Mouse (Mus musculus): ENCODE results near the gene Amph. TPM values are rescaled to one million over a fixed set of nuclear protein-coding genes. Genes with fewer than 3 reads are reported as not detected.

Gene Amph
- polyA plus RNA-seq, 1 experiment = not detected

- TF ChIP-seq CTCF (IDR thresholded peaks at IDR 0.05; ENCODE audit: low read depth, low read length) = no peak
- no peak for TF ChIP-seq POLR2A (IDR thresholded peaks at IDR 0.05; ENCODE audit: borderline replicate concordance, low read depth, low read length)
- no peak overlapping the region for H3K4me3 ChIP-seq (ENCODE audit: insufficient read depth, low read length)
Observed at GRCm38 (mm10) chr13:19137212-19137611, 189.2 kb downstream of the Amph start.

GRCm38 (mm10) chr13:19137932-19138331, 189.9 kb downstream of the Amph start:
- TF ChIP-seq POLR2A (IDR thresholded peaks at IDR 0.05; ENCODE audit: borderline replicate concordance, low read depth, low read length) (no peak), CTCF (IDR thresholded peaks at IDR 0.05; ENCODE audit: low read depth, low read length) (no peak)
- H3K27ac ChIP-seq (ENCODE audit: insufficient read depth, low read depth, low read length) = no peak overlapping the region
- no peak overlapping the region for H3K4me3 ChIP-seq (ENCODE audit: insufficient read depth, low read length)
- H3K4me1 ChIP-seq (ENCODE audit: control insufficient read depth, insufficient read depth, low read length) = no peaks in the 10 kb centered on the region

More at GRCm38 (mm10) chr13:19137212-19137611, 189.2 kb downstream of the Amph start:
- no peaks in the 10 kb centered on the region for H3K4me1 ChIP-seq (ENCODE audit: control insufficient read depth, insufficient read depth, low read length)
- no peak overlapping the region for H3K27ac ChIP-seq (ENCODE audit: insufficient read depth, low read depth, low read length)

- Histone ChIP-seq H3K4me1 (ENCODE audit: control insufficient read depth, insufficient read depth, low read length) (no peaks in the 10 kb centered on the region), H3K4me3 (ENCODE audit: insufficient read depth, low read length) (no peak overlapping the region), H3K27ac (ENCODE audit: insufficient read depth, low read depth, low read length) (no peak overlapping the region)
- TF ChIP-seq POLR2A (IDR thresholded peaks at IDR 0.05; ENCODE audit: borderline replicate concordance, low read depth, low read length) = no peak
- no peak for TF ChIP-seq CTCF (IDR thresholded peaks at IDR 0.05; ENCODE audit: low read depth, low read length)
Observed at GRCm38 (mm10) chr13:19138550-19138949, 190.5 kb downstream of the Amph start.

- Histone ChIP-seq H3K4me3 (ENCODE audit: insufficient read depth, low read length) (no peak overlapping the region), H3K27ac (ENCODE audit: insufficient read depth, low read depth, low read length) (no peak overlapping the region), H3K4me1 (ENCODE audit: control insufficient read depth, insufficient read depth, low read length) (no peaks in the 10 kb centered on the region)
- TF ChIP-seq POLR2A (IDR thresholded peaks at IDR 0.05; ENCODE audit: borderline replicate concordance, low read depth, low read length) (no peak), CTCF (IDR thresholded peaks at IDR 0.05; ENCODE audit: low read depth, low read length) (no peak)
Observed at GRCm38 (mm10) chr13:19139104-19139503, 191.1 kb downstream of the Amph start.

GRCm38 (mm10) chr13:19139771-19140170, 191.8 kb downstream of the Amph start:
- TF ChIP-seq CTCF (IDR thresholded peaks at IDR 0.05; ENCODE audit: low read depth, low read length) = no peak
- no peak for TF ChIP-seq POLR2A (IDR thresholded peaks at IDR 0.05; ENCODE audit: borderline replicate concordance, low read depth, low read length)
- Histone ChIP-seq H3K4me1 (ENCODE audit: control insufficient read depth, insufficient read depth, low read length) (no peaks in the 10 kb centered on the region), H3K27ac (ENCODE audit: insufficient read depth, low read depth, low read length) (no peak overlapping the region), H3K4me3 (ENCODE audit: insufficient read depth, low read length) (no peak overlapping the region)

GRCm38 (mm10) chr13:19143766-19144165, 195.8 kb downstream of the Amph start:
- H3K4me1 ChIP-seq (ENCODE audit: control insufficient read depth, insufficient read depth, low read length) = no peaks in the 10 kb centered on the region
- no peak overlapping the region for H3K27ac ChIP-seq (ENCODE audit: insufficient read depth, low read depth, low read length)
- TF ChIP-seq CTCF (IDR thresholded peaks at IDR 0.05; ENCODE audit: low read depth, low read length) (no peak), POLR2A (IDR thresholded peaks at IDR 0.05; ENCODE audit: borderline replicate concordance, low read depth, low read length) (no peak)
- H3K4me3 ChIP-seq (ENCODE audit: insufficient read depth, low read length) = no peak overlapping the region

- Histone ChIP-seq H3K27ac (ENCODE audit: insufficient read depth, low read depth, low read length) (no peak overlapping the region), H3K4me1 (ENCODE audit: control insufficient read depth, insufficient read depth, low read length) (no peaks in the 10 kb centered on the region), H3K4me3 (ENCODE audit: insufficient read depth, low read length) (no peak overlapping the region)
- TF ChIP-seq POLR2A (IDR thresholded peaks at IDR 0.05; ENCODE audit: borderline replicate concordance, low read depth, low read length) = no peak
- TF ChIP-seq CTCF (IDR thresholded peaks at IDR 0.05; ENCODE audit: low read depth, low read length) = no peak
Observed at GRCm38 (mm10) chr13:19147468-19147867, 199.5 kb downstream of the Amph start.

- Histone ChIP-seq H3K4me1 (ENCODE audit: control insufficient read depth, insufficient read depth, low read length) (no peaks in the 10 kb centered on the region), H3K4me3 (ENCODE audit: insufficient read depth, low read length) (no peak overlapping the region), H3K27ac (ENCODE audit: insufficient read depth, low read depth, low read length) (no peak overlapping the region)
- no peak for TF ChIP-seq CTCF (IDR thresholded peaks at IDR 0.05; ENCODE audit: low read depth, low read length)
Observed at GRCm38 (mm10) chr13:19149574-19149973, 201.6 kb downstream of the Amph start.

GRCm38 (mm10) chr13:19150438-19151301, 202.7 kb downstream of the Amph start:
- Histone ChIP-seq H3K27ac (ENCODE audit: insufficient read depth, low read depth, low read length) (no peak overlapping the region), H3K4me1 (ENCODE audit: control insufficient read depth, insufficient read depth, low read length) (no peaks in the 10 kb centered on the region), H3K4me3 (ENCODE audit: insufficient read depth, low read length) (no peak overlapping the region)
- TF ChIP-seq POLR2A (IDR thresholded peaks at IDR 0.05; ENCODE audit: borderline replicate concordance, low read depth, low read length) = no peak
- no peak for TF ChIP-seq CTCF (IDR thresholded peaks at IDR 0.05; ENCODE audit: low read depth, low read length)

- TF ChIP-seq CTCF (IDR thresholded peaks at IDR 0.05; ENCODE audit: low read depth, low read length) = no peak
- TF ChIP-seq POLR2A (IDR thresholded peaks at IDR 0.05; ENCODE audit: borderline replicate concordance, low read depth, low read length) = no peak
- H3K4me1 ChIP-seq (ENCODE audit: control insufficient read depth, insufficient read depth, low read length) = no peaks in the 10 kb centered on the region
- no peak overlapping the region for H3K4me3 ChIP-seq (ENCODE audit: insufficient read depth, low read length)
- H3K27ac ChIP-seq (ENCODE audit: insufficient read depth, low read depth, low read length) = no peak overlapping the region
Observed at GRCm38 (mm10) chr13:19152126-19152525, 204.1 kb downstream of the Amph start.

Data from bone marrow macrophage, adult 2 months (primary cell).